Mouse (Mus musculus) erythroblast, embryonic 14.5 days (primary cell): ENCODE results near the gene Gm10198.

Experiments
- GATA1 ChIP-seq: IDR thresholded peaks from 2 replicates; pipeline ENCODE4 v1.6.1; 2012; ENCODE audit warnings: low read length, inconsistent platforms, mixed read lengths
- TAL1 ChIP-seq: IDR thresholded peaks from 3 replicates; pipeline ENCODE4 v1.6.1; 2012; ENCODE audit warnings: low read length, inconsistent platforms, mixed read lengths

DNA sequence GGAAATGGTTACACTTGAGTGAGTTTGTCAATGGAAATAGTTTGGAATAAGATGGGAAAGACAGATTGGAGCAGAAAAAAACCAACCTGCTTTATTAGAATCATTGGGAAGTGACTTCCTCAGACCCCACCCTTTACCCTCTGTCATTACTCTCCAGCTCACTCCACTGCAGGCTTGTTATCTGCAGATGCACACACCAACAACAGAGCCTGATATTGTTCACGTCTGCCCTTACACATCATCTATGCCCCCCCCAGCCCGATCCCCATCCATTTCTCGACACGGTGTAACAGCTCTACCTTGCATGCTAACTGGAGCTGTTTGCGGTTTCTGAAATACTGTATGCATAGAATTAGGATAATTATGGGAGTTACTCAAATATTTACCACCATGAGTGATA is 12.2 kb downstream of the Gm10198 start:
- TF ChIP-seq TAL1 (peak; percentile 16; the same call in 1 of the 3 replicates), GATA1 (peak; percentile 19; the same call in 1 of the 2 replicates)
